Mouse (Mus musculus) right cerebral cortex, postnatal 10 days (tissue): ENCODE results near the gene Cmtm3.
"Not testable (repeated sequence)": the region's sequence is repeated elsewhere in the genome, so short reads cannot be mapped to it uniquely, and the experiment has no call there.

ENCODE experiments used
- DNase-seq, 2 experiments: peaks; one replicate each; pipeline ENCODE4 v3.0.0; 2021; ENCODE audit warnings: low spot score in 2 of 2

Gene Cmtm3

DNA sequence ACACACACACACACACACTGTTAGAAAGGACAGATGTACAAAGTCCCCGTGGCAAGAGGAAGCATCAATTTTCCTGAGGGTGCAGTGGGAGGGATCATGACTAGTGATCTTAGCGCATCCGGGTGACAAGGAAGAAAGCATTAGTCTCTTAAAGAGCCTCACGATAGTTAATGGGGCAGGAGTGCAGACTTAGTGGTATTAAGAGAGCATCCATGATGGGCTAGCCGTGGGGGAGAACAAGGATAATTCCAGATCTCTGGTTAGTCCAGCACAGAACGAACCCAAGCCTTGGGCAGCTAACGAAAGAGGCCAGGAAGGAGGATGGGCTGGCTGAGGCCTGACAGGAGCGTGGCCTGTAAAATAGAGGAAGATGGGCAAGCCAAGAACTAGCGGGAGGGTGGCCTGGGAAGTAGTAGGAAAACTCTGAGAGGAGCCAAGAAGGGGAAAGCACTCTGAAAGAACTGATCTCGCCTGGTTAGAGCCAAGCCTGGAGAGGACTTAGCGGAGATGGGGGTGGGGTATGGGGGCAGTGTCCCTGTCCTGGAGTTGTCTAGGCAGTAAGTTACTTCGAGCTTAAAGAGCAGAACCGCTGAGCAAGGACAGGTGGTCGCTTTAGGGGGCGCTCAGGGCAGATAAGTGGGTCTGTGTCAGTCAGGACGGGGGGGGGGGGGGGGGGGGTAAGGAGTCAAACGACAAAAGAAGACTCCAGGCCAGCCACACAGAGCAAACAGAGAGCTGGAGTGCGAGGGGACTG is at the start of gene Cmtm3:
Gene Cmtm3, plus strand, starts transcription at position 182 of the 754 bp plus-strand sequence.
- peak; percentile 54 to 58 for DNase-seq

DNA sequence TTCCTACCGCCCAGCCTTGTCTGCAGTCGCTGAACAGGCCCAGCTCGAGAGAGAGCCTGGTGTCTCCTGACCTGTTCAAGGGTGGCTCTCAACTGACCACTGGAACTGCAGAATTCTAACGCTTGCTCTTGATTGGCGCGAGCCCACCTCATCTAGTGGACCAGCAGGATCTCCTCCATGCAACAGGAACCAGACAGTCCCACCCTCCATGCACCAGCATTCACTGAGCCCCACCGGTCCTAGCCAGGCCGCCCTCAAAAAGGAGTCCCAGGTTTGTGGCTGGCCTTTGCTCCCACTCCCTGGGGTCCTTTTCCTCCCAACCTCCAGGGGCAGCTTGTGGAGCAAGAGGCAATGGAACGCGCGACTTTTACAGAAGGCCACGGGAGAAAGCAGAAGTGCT is 46.1 kb upstream of the Cmtm3 start, which contains the start of gene Cmtm2a:
Gene Cmtm2a, minus strand, starts transcription at position 101 of the 400 bp plus-strand sequence.
- not testable (repeated sequence) for DNase-seq

DNA sequence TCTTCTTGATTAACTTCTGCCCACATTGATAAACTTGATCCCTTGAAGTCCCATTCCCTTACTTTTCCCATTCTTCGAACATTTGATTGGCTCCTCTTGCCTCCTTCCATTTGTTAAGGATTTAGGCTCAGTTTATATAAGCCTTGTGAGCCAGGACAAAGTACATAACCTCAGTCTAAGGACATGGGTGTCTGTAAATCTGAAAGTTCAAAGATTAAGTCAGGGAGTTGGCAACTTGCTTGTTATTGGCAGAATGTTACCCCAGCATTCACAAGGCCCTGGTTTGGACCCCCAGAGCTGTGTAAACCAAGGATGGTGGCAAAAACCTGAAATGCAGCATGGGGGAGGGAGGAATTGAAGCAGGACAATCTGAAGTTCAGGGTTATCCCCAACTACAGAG is 44.8 kb upstream of the Cmtm3 start:
- no peak for DNase-seq

GRCm38 (mm10) chr8:104301577-104301976 is 37.6 kb upstream of the Cmtm3 start:
- peak; percentile 27 to 32 for DNase-seq

DNA sequence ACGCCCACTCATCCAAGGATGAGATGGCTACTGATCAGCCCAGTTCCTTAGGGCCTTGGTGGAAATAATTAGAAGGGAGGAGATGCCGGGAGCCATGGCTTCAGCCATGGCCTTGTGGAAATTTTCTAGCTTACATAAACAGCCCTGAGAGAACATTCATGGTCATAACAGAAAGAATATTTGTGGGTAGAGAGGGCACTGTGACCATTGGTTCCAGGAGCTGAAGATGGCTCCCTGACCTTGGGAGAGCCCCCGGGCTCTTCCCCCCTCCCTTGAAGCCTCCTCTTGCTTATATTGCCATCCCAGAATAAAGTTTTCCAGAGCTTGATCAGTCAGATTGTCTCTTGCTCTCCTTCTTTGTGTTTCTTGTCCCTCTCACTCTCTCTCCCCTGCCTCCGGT is 36.7 kb upstream of the Cmtm3 start:
- not testable (repeated sequence) for DNase-seq

- no peak for DNase-seq
Observed at GRCm38 (mm10) chr8:104304962-104305361, 34.2 kb upstream of the Cmtm3 start.

- not testable (repeated sequence) for DNase-seq
Observed at GRCm38 (mm10) chr8:104308341-104308740, 30.9 kb upstream of the Cmtm3 start.

DNA sequence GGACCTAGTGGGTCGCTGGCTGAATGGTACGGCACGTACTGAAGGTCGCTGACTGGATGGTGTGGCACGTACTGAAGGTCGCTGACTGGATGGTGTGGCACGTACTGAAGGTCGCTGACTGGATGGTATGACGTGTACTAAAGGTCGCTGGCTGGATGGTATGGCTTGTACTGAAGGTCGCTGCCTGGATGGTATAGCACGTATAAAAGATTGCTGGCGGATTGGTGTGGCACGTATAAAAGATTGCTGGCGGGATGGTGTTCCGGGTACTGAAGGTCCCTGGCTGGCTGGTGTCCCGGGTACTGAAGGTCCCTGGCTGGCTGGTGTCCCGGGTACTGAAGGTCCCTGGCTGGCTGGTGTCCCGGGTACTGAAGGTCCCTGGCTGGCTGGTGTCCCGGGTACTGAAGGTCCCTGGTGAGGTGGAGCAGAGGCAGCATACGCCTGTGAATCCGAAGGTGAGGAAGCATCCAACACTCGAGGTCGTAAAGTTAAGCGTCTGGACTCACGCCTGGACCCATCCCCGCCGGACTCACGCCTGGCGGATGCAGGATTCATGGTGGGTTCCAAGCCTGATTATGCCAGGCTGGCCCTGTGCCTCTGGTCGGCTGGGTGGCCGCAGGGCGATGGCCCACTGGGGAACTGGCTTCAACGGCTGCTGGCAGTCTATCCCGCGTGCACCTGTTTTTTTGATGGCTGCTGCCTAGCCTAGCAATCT is 29.6 kb upstream of the Cmtm3 start, which contains the start of the genes Gm45711 and Cmtm1:
Gene Gm45711, minus strand, starts transcription at position 641 of the 715 bp plus-strand sequence.
Gene Cmtm1, minus strand, starts transcription at position 705 of the 715 bp plus-strand sequence.
- DNase-seq: peak; percentile 33 to 47

GRCm38 (mm10) chr8:104312023-104312422 is 27.2 kb upstream of the Cmtm3 start:
- not testable (repeated sequence) for DNase-seq

DNA sequence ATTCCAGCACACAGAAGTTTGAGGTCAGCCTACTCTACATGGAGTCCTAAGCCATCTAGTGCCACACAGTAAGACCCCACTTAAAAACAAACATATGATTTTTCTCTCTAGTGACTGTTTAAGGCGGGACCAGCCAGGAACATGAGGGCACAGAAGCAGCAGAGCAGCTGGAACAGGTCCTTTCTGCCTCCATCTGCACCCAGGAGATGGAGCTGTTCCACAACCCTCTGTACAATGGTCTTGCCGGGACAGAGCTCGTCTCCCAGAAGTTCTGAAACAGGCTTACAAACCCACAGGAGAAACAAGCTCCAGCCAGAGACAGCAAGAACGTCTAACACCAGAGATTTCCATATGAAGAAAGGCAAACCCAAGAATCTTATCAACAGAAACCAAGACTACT is 25.9 kb upstream of the Cmtm3 start:
- peak in 1 of 2 experiments; percentile 36 for DNase-seq

- DNase-seq: not testable (repeated sequence)
Observed at GRCm38 (mm10) chr8:104321267-104321666, 17.9 kb upstream of the Cmtm3 start, which contains the start of gene Gm11020. TSS of gene Gm11020 (plus strand) at chr8:104321567.

DNA sequence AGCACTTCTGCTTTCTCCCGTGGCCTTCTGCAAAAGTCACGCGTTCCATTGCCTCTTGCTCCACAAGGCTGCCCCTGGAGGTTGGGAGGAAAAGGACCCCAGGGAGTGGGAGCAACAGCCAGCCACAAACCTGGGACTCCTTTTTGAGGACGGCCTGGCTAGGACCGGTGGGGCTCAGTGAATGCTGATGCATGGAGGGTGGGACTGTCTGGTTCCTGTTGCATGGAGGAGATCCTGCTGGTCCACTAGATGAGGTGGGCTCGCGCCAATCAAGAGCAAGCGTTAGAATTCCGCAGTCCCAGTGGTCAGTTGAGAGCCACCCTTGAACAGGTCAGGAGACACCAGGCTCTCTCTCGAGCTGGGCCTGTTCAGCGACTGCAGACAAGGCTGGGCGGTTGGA is 17.3 kb upstream of the Cmtm3 start, which contains the start of gene Cmtm2b:
Gene Cmtm2b, plus strand, starts transcription at position 301 of the 400 bp plus-strand sequence.
- DNase-seq: not testable (repeated sequence)

DNA sequence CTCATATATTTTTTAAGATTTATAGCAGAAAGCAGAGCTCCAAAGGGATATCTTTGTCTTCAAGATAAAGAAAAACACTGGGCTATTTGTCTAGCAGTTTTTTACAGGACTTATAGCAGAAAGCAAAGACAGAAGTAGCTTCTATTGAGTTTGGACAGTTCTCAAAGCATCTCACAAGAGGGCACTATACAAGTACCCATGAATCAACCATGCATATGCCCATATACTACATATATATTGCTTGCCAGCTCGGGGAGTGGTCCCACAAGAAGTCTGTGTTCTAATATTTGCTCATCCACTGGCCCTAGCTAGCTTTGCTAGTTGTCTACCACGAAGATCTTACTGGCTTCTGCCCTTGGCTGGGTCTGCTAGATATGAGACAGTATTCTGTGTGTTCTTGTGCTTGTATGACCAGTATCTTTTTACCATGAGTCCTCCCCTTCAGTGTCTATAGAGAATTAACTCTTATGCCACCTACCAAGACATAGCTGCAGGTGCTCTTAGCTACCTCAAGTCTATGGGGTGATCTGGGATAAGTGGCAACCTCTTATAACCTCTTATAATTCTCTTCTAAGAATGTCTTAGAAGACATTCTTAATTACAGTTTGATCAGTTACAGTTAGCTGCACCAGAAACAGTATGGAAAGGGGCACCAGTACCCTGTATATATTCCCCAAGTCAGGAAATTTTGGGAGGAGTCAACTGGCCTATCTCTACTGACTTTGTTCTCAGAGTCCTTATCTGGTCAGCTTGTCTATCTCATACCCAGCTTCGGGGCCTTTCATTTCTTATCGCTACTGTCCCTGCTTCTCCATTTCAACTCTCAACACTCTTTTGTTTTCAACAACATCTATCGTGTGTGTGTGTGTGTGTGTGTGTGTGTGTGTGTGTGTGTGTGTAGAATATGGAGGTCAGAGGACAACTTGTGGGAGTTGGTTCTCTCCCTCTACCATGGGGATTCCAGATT is 6.3 kb upstream of the Cmtm3 start:
- DNase-seq: peak in 1 of 2 experiments; percentile 7

- peak in 1 of 2 experiments; percentile 15 for DNase-seq
Observed at GRCm38 (mm10) chr8:104333786-104334185, 5.4 kb upstream of the Cmtm3 start.

GRCm38 (mm10) chr8:104334196-104334595 is 5.0 kb upstream of the Cmtm3 start:
- DNase-seq: peak in 1 of 2 experiments; percentile 10

DNA sequence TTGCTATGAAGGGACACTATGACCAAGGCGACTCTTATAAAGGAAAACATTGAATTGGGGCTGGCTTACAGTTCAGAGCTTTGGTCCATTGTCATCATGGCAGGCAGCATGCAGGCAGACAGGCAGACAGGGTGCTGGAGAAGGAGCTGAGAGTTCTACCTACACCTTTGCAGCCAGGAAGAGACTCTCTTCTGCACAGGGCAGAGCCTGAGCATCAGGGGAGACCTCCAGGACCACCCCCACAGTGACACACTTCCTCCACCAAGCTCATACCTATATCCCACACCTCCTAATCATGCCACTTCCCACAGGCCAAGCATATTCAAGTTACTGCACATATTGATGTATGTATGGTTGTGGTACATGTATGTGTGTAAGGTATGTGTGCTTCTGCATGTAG is 2.4 kb upstream of the Cmtm3 start:
- DNase-seq: peak in 1 of 2 experiments; percentile 13

- peak in 1 of 2 experiments; percentile 15 for DNase-seq
Observed at GRCm38 (mm10) chr8:104337890-104338289, 1.3 kb upstream of the Cmtm3 start.

GRCm38 (mm10) chr8:104339983-104340232 is 698 bp downstream of the Cmtm3 start:
- no peak for DNase-seq

DNA sequence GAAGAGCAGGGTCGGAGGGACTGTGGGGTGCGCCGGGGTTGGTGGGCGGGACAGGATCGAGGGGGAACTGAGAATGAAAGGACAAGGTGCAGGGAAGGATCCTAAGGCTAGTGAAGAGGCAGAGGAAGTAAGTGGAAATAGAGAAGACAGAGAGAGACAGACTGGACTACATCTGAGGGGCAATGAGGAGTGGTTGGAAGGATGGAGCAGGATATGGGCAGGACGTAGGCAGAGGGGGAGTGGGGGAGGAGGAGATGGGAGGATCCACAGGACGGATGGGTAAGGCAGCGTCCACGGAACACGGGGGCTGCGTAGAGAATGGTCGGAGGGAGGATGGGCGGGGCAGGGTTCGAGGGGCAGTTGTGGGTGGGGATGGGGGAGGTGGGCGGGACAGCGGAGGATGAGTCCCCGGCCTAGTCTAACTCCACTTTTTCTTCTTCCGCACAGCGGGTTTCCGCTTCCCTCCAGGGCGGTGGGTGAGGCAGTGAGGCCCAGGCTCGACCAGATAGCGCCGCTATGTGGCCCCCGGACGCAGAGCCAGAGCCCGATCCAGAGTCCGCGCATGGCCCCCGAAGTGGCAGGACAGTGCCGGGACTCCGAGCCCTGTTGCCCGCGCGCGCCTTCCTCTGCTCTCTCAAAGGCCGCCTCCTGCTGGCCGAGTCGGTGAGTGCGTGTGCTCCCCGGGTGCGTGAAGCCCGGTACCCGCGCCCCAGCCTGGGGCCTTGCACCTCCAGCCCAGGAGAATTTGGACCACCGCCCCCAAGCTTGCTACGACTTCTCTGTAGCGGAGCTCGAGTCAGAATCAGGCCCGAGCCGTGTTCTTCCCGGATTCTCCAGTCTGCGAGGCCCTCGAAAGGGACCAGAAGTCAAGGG is 1.3 kb downstream of the Cmtm3 start:
- DNase-seq: peak; percentile 80 to 82

DNA sequence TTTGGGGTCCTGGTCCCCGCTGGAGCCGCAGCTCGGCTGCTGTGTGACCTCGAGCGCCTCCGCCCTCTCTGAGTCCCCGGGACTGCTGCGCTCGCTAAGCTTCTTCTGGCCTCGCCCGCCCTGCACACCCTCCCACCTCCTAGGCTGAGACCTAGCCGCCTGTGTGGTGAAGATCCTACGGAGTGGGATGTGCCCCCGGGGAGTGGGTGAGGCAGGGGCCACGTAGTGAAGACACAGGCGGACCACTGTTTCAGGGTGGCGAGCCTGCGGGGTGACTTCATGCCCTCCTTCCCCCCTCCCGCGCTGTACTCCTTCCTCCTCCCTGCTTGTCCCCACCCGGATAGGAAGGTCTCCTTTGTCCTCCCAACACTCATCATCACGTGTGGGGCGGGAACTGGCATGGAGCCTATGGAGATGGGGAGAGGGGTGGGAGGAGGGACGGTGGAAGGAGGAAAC is 1.9 kb downstream of the Cmtm3 start:
- DNase-seq: peak; percentile 71 to 73
